Mouse (Mus musculus) c-Kit-positive CD71-positive TER-119-positive erythroid progenitor cells, embryonic 14.5 days (primary cell): ENCODE data around the gene Acap3.

ENCODE experiments used
- DNase-seq: peaks from one replicate; pipeline ENCODE4 v3.0.0-alpha.2; 2013; ENCODE audit warnings: low spot score

Acap3 gene

DNA sequence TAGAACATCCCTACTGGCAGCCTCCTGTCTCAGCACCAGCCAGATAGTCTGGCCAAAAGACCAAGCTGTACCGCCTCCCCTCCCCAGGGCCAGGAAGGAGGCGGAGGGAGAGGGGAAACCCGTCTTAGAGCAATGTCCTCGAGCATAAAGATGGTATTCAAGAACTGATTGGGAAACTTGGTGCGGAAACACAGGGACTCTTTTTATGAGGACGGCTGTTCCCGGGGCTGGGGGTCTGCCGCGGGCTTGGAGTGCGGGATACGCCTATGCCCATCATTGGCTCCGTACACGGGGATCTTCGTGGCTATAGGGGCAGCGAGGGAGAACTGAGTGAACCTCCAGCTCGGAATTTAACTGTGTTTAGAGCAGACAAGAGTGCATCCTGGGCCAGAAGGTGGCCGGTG, 51.4 kb downstream of the Acap3 start:
- DNase-seq: no peak

DNA sequence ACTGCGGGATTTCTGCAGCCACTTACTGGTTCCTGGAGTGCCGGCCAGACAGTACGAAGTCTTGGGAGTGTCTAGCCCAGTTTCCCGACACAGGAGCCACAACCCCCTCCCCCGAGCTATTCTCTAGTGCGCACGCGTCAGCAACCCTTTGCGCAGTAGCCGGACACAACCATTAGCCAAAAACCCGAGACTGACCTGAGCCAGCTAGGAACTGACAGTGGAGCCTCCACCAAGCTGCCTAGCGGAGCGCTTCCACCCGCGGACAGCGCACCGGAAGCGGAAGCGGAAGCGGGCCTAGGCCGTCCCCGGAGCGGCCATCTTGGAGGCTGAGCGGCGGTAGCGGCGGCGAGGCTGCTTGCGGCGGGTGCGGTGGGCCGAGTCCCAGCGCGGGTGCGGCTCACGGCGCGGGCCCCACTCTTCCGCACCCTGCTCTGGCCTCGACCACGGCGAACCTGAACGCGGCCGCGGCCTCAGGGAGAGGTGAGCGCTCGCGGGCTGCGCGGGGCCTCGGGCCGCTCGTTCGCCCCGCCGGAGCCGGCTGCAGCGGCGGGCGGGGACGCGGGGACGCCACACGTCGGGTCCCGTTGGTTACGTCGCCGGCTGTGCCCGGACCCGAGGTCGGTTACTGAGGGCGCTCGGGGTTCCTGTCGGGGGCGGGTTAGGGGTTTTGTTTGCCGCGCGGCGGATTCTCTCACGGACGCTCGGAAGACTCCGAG, 52.1 kb downstream of the Acap3 start, which contains the start of gene Ube2j2:
Gene Ube2j2, plus strand, starts transcription at position 298 of the 716 bp plus-strand sequence.
- DNase-seq: peak; percentile 86

DNA sequence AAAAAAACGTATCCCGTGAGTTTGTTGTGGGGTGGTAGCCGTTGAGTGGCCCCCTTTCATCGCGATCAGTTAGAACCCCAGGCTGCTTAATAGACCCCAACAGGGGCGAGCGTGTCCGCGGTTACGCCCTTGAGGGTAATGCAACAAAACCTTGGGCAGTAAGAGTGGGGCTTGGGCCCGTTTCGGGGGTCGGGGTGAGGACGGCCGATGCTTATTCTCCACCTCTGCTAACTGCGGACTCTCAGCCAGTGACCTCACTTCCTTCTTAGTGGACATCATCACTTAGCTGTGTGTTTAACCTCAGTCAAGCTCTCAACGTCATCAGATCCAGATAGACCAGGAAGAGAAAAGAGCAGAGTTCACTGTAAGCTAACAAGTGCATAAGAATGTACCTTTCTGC, 52.6 kb downstream of the Acap3 start:
- DNase-seq: no peak

DNA sequence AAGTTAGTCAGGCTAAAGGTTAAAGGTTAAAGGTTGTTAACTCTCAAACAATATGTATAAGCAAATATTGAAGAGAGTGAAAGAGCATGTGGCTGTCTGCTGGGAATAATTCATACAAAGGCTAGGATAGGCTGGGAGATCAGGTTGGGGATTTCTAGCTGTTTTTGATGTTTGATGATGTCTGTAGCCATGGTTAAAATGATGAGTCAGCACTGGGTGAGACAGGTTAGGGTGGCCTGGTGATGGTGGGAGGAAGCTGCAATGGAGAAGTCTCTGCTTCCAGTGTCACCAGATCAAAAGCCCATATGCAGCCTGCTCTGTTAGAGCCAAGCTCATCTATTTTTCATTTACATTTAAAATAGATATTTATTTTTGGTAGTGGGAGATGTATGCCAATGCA, 55.5 kb downstream of the Acap3 start:
- no peak for DNase-seq

DNA sequence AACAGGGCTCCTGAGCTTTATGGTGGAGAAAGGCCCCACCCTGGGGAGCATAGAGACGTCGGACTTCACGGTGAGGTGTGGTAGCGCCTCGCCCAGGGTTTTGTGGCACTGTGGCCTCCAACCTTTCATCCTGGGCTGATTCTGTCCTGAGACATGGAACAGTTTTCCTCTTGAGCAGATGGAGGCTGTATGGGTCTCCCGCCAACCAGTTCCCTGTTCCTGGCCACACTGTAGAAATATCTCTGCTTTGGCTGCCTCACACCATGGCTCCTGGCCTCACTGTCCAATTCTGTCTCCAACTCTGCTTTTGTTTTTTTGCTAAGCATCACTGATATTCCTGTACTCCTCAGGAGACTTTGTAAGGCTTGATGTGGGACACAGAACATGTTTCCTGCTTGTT, 63.9 kb downstream of the Acap3 start:
- no peak for DNase-seq
